Mouse (Mus musculus): ENCODE measurements at regions not wholly inside any gene's neighbourhood (a gene's known extent, or its start where the extent isn't known, plus 50 kb on each side); places are given as distances from the start of the nearest gene placed in this dataset.
"Not testable (repeated sequence)": the region's sequence is repeated elsewhere in the genome, so short reads cannot be mapped to it uniquely, and the experiment has no call there.

- H3K27me3 ChIP-seq (ENCODE audit: control insufficient read depth, insufficient read depth, low read length) = no peaks in the 10 kb centered on the region
- no peak for TF ChIP-seq POLR2A (IDR thresholded peaks at IDR 0.05; ENCODE audit: borderline replicate concordance, insufficient read depth, low read length)
- TF ChIP-seq CTCF (IDR thresholded peaks at IDR 0.05; ENCODE audit: borderline replicate concordance, insufficient read depth, low read depth, low read length) = no peak
- H3K27ac ChIP-seq (ENCODE audit: insufficient read depth, low read length) = no peak overlapping the region
- WGBS = 64% methylated on average over 3 of the region's 3 CpGs
- no peak overlapping the region for H3K4me3 ChIP-seq (replicated peaks; ENCODE audit: insufficient read depth, low read depth, low read length)
- DNase-seq = no peak
- H3K4me1 ChIP-seq (ENCODE audit: control insufficient read depth, insufficient read depth, low read length) = no peaks in the 10 kb centered on the region
These were observed 207.2 kb upstream of the Atp10a start for GRCm38 (mm10) chr7:58448727-58449126.

GRCm38 (mm10) chr7:58451981-58452380 is 204.0 kb upstream of the Atp10a start:
- Histone ChIP-seq H3K27ac (ENCODE audit: insufficient read depth, low read length) (no peak overlapping the region), H3K27me3 (ENCODE audit: control insufficient read depth, insufficient read depth, low read length) (no peaks in the 10 kb centered on the region), H3K4me1 (ENCODE audit: control insufficient read depth, insufficient read depth, low read length) (no peaks in the 10 kb centered on the region), H3K4me3 (replicated peaks; ENCODE audit: insufficient read depth, low read depth, low read length) (no peak overlapping the region)
- no peak for TF ChIP-seq CTCF (IDR thresholded peaks at IDR 0.05; ENCODE audit: borderline replicate concordance, insufficient read depth, low read depth, low read length)
- no peak for TF ChIP-seq POLR2A (IDR thresholded peaks at IDR 0.05; ENCODE audit: borderline replicate concordance, insufficient read depth, low read length)
- 68% methylated on average over 1 of the region's 1 CpGs for WGBS
- DNase-seq = no peak

DNA sequence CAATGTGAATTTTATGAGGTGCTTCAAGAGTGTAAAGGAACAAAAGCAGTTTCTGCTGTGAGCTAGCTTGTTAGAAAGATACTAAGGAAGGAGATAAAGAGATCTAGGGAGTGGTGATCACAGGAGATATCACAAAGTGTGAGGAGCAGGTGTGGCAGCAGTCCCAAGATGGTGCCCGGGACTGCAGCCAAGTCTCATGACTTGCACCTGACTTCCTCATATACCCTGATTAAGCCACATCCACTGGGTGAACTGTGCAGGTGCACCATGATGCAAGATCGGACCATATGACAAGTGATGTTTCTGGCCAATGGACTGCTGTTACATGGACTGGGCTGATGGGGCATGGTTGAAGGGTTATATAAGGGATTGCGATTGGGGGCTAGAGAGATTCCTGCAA is 197.8 kb upstream of the Atp10a start:
- 94% methylated on average over 3 of the region's 3 CpGs for WGBS
- H3K27ac ChIP-seq (ENCODE audit: insufficient read depth, low read length); H3K27me3 ChIP-seq (ENCODE audit: control insufficient read depth, insufficient read depth, low read length); DNase-seq; H3K4me3 ChIP-seq (replicated peaks; ENCODE audit: insufficient read depth, low read depth, low read length); H3K4me1 ChIP-seq (ENCODE audit: control insufficient read depth, insufficient read depth, low read length): not testable (repeated sequence)

- no peak overlapping the region for H3K27ac ChIP-seq (ENCODE audit: insufficient read depth, low read length)
- H3K4me1 ChIP-seq (ENCODE audit: control insufficient read depth, insufficient read depth, low read length) = no peaks in the 10 kb centered on the region
- H3K27me3 ChIP-seq (ENCODE audit: control insufficient read depth, insufficient read depth, low read length) = no peaks in the 10 kb centered on the region
- DNase-seq = no peak
- WGBS = 80% methylated on average over 2 of the region's 2 CpGs
- no peak overlapping the region for H3K4me3 ChIP-seq (replicated peaks; ENCODE audit: insufficient read depth, low read depth, low read length)
- TF ChIP-seq CTCF (IDR thresholded peaks at IDR 0.05; ENCODE audit: borderline replicate concordance, insufficient read depth, low read depth, low read length) = no peak
- TF ChIP-seq POLR2A (IDR thresholded peaks at IDR 0.05; ENCODE audit: borderline replicate concordance, insufficient read depth, low read length) = no peak
These were observed 195.0 kb upstream of the Atp10a start for GRCm38 (mm10) chr7:58460939-58461338.

- Histone ChIP-seq H3K27ac (ENCODE audit: insufficient read depth, low read length) (no peak overlapping the region), H3K4me3 (replicated peaks; ENCODE audit: insufficient read depth, low read depth, low read length) (no peak overlapping the region), H3K4me1 (ENCODE audit: control insufficient read depth, insufficient read depth, low read length) (no peaks in the 10 kb centered on the region), H3K27me3 (ENCODE audit: control insufficient read depth, insufficient read depth, low read length) (no peaks in the 10 kb centered on the region)
- TF ChIP-seq CTCF (IDR thresholded peaks at IDR 0.05; ENCODE audit: borderline replicate concordance, insufficient read depth, low read depth, low read length) (no peak), POLR2A (IDR thresholded peaks at IDR 0.05; ENCODE audit: borderline replicate concordance, insufficient read depth, low read length) (no peak)
- DNase-seq = no peak
- WGBS = 12% methylated on average over 3 of the region's 3 CpGs
These were observed 182.8 kb upstream of the Atp10a start for GRCm38 (mm10) chr7:58473150-58473549.

DNA sequence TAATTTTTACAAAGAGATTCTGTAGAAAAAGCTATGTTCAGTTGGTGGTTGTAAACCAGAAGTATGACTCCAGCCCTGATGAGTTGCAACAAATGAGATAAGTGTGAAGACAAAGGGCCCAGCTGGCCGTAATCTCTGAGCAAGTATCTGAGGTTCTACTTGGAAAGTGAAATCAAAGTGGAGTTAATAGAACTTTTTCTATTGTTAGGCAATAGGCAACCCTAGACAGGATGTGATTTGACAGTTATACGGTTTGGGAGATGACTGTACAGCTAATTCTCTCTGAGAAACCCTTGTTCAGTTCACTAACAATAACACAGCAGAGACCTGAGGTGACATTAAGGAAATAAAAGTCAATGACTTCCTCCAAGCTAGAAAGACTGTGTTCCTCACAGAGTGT is 180.8 kb upstream of the Atp10a start:
- Histone ChIP-seq H3K4me1 (ENCODE audit: control insufficient read depth, insufficient read depth, low read length) (no peaks in the 10 kb centered on the region), H3K27me3 (ENCODE audit: control insufficient read depth, insufficient read depth, low read length) (no peaks in the 10 kb centered on the region), H3K4me3 (replicated peaks; ENCODE audit: insufficient read depth, low read depth, low read length) (no peak overlapping the region), H3K27ac (ENCODE audit: insufficient read depth, low read length) (no peak overlapping the region)
- WGBS = 84% methylated on average over 2 of the region's 2 CpGs
- no peak for DNase-seq
- TF ChIP-seq CTCF (IDR thresholded peaks at IDR 0.05; ENCODE audit: borderline replicate concordance, insufficient read depth, low read depth, low read length) (no peak), POLR2A (IDR thresholded peaks at IDR 0.05; ENCODE audit: borderline replicate concordance, insufficient read depth, low read length) (no peak)

DNA sequence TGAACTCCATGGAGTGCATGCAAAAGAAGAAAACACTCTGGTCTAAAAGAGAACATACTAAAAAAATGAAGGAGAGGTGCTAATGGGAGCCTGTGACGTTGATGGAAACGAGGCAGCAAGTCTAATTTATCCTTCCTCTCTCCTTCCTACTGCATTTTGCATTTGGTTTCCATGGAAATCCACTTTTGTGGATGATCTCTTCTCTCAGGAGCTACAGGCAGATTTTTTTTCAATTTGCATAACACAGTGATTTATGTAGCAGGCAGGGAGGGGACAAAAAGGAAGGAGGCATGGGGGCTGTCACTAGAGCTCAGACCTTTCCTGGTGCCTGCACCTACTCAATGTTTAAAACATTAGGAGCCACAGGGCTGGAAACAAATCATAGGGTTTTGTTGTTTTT is 167.7 kb upstream of the Atp10a start:
- no peak for TF ChIP-seq CTCF (IDR thresholded peaks at IDR 0.05; ENCODE audit: borderline replicate concordance, insufficient read depth, low read depth, low read length)
- TF ChIP-seq POLR2A (IDR thresholded peaks at IDR 0.05; ENCODE audit: borderline replicate concordance, insufficient read depth, low read length) = no peak
- H3K4me1 ChIP-seq (ENCODE audit: control insufficient read depth, insufficient read depth, low read length) = no peaks in the 10 kb centered on the region
- no peak overlapping the region for H3K4me3 ChIP-seq (replicated peaks; ENCODE audit: insufficient read depth, low read depth, low read length)
- WGBS = 57% methylated on average over 2 of the region's 2 CpGs
- H3K27ac ChIP-seq (ENCODE audit: insufficient read depth, low read length) = no peak overlapping the region
- no peaks in the 10 kb centered on the region; the same call in 1 of the 2 replicates for H3K27me3 ChIP-seq (ENCODE audit: control insufficient read depth, insufficient read depth, low read length)
- no peak for DNase-seq
